Mouse (Mus musculus) C3H10T1/2 (cell line): ENCODE measurements around the gene Prorsd1. TPM values are rescaled to one million over a fixed set of nuclear protein-coding genes. Genes with fewer than 3 reads are reported as not detected.

Experiments used
- polyA plus RNA-seq, 2 experiments: library from polyadenylated mRNA; unstranded; fragments of >200 nt; fragmentation: generic; extraction: Trizol; gene quantifications; one replicate each; pipeline ENCODE4 v1.2.1; 2012; ENCODE audit warnings: missing spikeins in 2 of 2

Prorsd1 gene
- polyA plus RNA-seq, result 1 to 10 TPM in 1 of 2 experiments, under 1 TPM in 1; 0.51 to 4.5 TPM

GRCm38 (mm10) chr11:29514682-29515412 is at the start of gene Prorsd1:
Gene Prorsd1 (minus strand): TSS chr11:29515033.

GRCm38 (mm10) chr11:29547752-29548503 is 33.1 kb upstream of the Prorsd1 start, which contains the start of the genes Clhc1 and Rps27a:
Gene Clhc1 (plus strand): TSS chr11:29547950.
Gene Rps27a (minus strand): TSS chr11:29548109.

GRCm38 (mm10) chr11:29525988-29526794 is 11.4 kb upstream of the Prorsd1 start, which contains the start of gene Mtif2:
Gene Mtif2 (plus strand): TSS chr11:29526408.

Other genes with a start within 250 kb of the Prorsd1 start
- 1 to 10 TPM in 1 of 2 experiments, under 1 TPM in 1; 0.40 to 3.0 TPM for gene Ccdc88a, start 141.4 kb downstream of the Prorsd1 start, polyA plus RNA-seq
- gene Mtif2, start 11.4 kb upstream of the Prorsd1 start, polyA plus RNA-seq, result 1 to 10 TPM in 1 of 2 experiments, under 1 TPM in 1; 0.26 to 7.1 TPM
- gene Clhc1, start 32.9 kb upstream of the Prorsd1 start, polyA plus RNA-seq, result under 1 TPM; 0.02 to 0.08 TPM
- 1,000 to 10,000 TPM; 1,844 to 1,945 TPM for gene Rps27a, start 33.1 kb upstream of the Prorsd1 start, polyA plus RNA-seq
- gene Rtn4, start 177.9 kb upstream of the Prorsd1 start, polyA plus RNA-seq, result 100 to 1,000 TPM in 1 of 2 experiments, 10 to 100 TPM in 1; 63.9 to 152 TPM